Mouse (Mus musculus) thymus, postnatal 36 days (tissue): ENCODE results near the gene Dcdc2b.
A peak's percentile ranks its signal among the peaks of the same experiment; 100 is the strongest.

Source experiments
- DNase-seq, 2 experiments: peaks; one replicate each; pipeline ENCODE4 v3.0.0; 2022; ENCODE audit warnings: mixed read lengths in 2 of 2

The Dcdc2b gene

GRCm38 (mm10) chr4:129577688-129578087, 36.4 kb downstream of the Dcdc2b start:
- no peak for DNase-seq

- DNase-seq = peak; percentile 86
Observed at GRCm38 (mm10) chr4:129576863-129577491, 37.1 kb downstream of the Dcdc2b start.

- DNase-seq = peak; percentile 91 to 95
Observed at GRCm38 (mm10) chr4:129575171-129575844, 38.7 kb downstream of the Dcdc2b start.

GRCm38 (mm10) chr4:129573430-129573829, 40.6 kb downstream of the Dcdc2b start, which contains the start of gene Lck:
Gene Lck (minus strand): TSS chr4:129573641.
- peak; percentile 87 to 93 for DNase-seq

GRCm38 (mm10) chr4:129573093-129573370, 41.0 kb downstream of the Dcdc2b start:
- DNase-seq = peak; percentile 29 to 41

GRCm38 (mm10) chr4:129572236-129573092, 41.6 kb downstream of the Dcdc2b start:
- DNase-seq = peak in 1 of 2 experiments; percentile 29

GRCm38 (mm10) chr4:129571551-129572084, 42.4 kb downstream of the Dcdc2b start:
- DNase-seq = peak in 1 of 2 experiments; percentile 39

- no peak for DNase-seq
Observed at GRCm38 (mm10) chr4:129570028-129570427, 44.0 kb downstream of the Dcdc2b start.

GRCm38 (mm10) chr4:129568366-129568765, 45.7 kb downstream of the Dcdc2b start:
- no peak for DNase-seq

- DNase-seq = no peak
Observed at GRCm38 (mm10) chr4:129565139-129565538, 48.9 kb downstream of the Dcdc2b start.

- no peak for DNase-seq
Observed at GRCm38 (mm10) chr4:129563718-129564117, 50.3 kb downstream of the Dcdc2b start.

GRCm38 (mm10) chr4:129561184-129561583, 52.9 kb downstream of the Dcdc2b start:
- DNase-seq = no peak
